Mouse (Mus musculus) skeletal muscle tissue, postnatal 0 days (tissue): ENCODE measurements around the gene Itgb2l. TPM values are rescaled to one million over a fixed set of nuclear protein-coding genes. Genes with fewer than 3 reads are reported as not detected.

ENCODE experiments used
- polyA plus RNA-seq: library from polyadenylated mRNA; unstranded; fragments of >200 nt; fragmentation: Nextera tagmentation; extraction: Ambion mirVana; gene quantifications from 2 replicates; pipeline ENCODE4 v1.2.1, GENCODE M21; 2015

Itgb2l gene
- 0.05 and 0.15 TPM in 2 replicates for polyA plus RNA-seq

DNA sequence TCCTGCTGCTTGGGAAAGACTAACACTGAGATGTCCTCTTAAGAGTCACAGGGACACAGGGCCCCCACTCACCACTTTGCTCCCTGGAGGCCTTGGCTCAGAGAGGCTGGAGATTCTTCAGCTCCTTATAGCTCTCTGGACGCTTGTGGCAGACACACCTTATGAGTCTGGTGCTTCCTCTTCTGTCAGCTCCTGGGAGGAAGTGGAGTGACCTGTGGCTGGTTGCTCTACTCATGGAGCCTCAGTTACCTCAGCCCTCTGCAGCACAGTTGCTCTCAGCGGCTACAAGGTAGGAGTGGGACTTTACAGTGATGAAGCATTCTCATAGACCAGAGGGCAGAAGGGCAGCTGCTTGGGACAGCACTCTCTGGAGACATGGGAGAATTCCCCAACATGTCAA, at the start of gene Itgb2l:
TSS of gene Itgb2l (minus strand) at position 152 of the 400 bp plus-strand sequence.

DNA sequence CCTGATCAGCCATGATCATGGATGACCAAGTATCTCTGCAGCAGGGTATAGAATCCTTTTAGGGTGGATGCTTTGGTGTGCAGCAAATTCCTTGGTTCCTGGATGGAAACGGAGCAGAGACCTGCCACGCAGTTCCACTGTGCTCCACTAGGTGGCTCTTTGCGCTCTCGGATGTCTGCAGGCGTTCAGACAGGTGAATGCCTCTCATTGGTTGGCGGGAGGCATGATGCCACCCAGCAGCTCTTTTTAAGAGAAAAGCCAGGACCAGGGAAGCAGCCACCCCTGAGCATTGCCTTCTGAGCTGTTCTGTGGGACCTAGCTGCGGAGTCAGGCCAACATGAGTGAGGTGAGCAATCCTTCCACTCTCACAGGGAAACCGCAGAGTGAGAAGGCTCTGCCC, 24.0 kb upstream of the Itgb2l start, which contains the start of gene Pcp4:
TSS of gene Pcp4 (plus strand) at position 162 of the 400 bp plus-strand sequence.

Other genes with a start within 250 kb of the Itgb2l start
- 513 and 524 TPM in 2 replicates for gene Sh3bgr, start 243.2 kb downstream of the Itgb2l start, polyA plus RNA-seq
- 0.12 TPM in 1 of 2 replicates, not detected in the other for gene B3galt5, start 207.8 kb downstream of the Itgb2l start, polyA plus RNA-seq
- 0.57 TPM in 1 of 2 replicates, not detected in the other for gene Pcp4, start 24.0 kb upstream of the Itgb2l start, polyA plus RNA-seq